Mouse (Mus musculus) urinary bladder, postnatal 10 days (tissue): ENCODE results near the gene 1110025L11Rik.
"Not testable (repeated sequence)": the region's sequence is repeated elsewhere in the genome, so short reads cannot be mapped to it uniquely, and the experiment has no call there.

Experiments
- DNase-seq: peaks from one replicate; pipeline ENCODE4 v3.0.0; 2022; ENCODE audit warnings: low spot score

1110025L11Rik gene

GRCm38 (mm10) chr16:89063902-89064301 lies at the start of gene 1110025L11Rik:
1110025L11Rik (minus strand) TSS chr16:89064002.
- DNase-seq, result not testable (repeated sequence)

GRCm38 (mm10) chr16:89071041-89071440 lies 7.2 kb upstream of the 1110025L11Rik start:
- not testable (repeated sequence) for DNase-seq

GRCm38 (mm10) chr16:89047783-89048182 lies 16.0 kb downstream of the 1110025L11Rik start, which contains the start of gene Krtap6-5:
Krtap6-5 (minus strand) TSS chr16:89047883.
- no peak for DNase-seq

- not testable (repeated sequence) for DNase-seq
These were observed 22.4 kb downstream of the 1110025L11Rik start, which contains the start of gene Gm10228 for GRCm38 (mm10) chr16:89041372-89041771. Gm10228 (minus strand) TSS chr16:89041472.

- not testable (repeated sequence) for DNase-seq
These were observed 32.4 kb downstream of the 1110025L11Rik start, which contains the start of gene Krtap6-1 for GRCm38 (mm10) chr16:89031399-89031798. Krtap6-1 (plus strand) TSS chr16:89031699.

GRCm38 (mm10) chr16:89014984-89015383 lies 48.8 kb downstream of the 1110025L11Rik start, which contains the start of gene Gm10229:
Gm10229 (plus strand) TSS chr16:89015284.
- DNase-seq, result not testable (repeated sequence)

GRCm38 (mm10) chr16:89013973-89014372 lies 49.8 kb downstream of the 1110025L11Rik start:
- DNase-seq, result no peak
